Comparison of ENCODE assay signal across 16 mouse cellular contexts in genomic region chr1:133239121-133239812, GRCm38 (mm10).
DNase-seq lines count a peak whose midpoint lies in the region; ATAC-seq lines count a peak whose summit lies in the region.
"Had no signal": no experiment of that assay in that cellular context is flagged by ENCODE, and none has a peak within 500 bp of the region (broad histone marks: within the 10 kb centered on the region; RNA-seq: fewer than 3 reads in every experiment).

No protein-coding gene starts in this region.

- H3K4me3 ChIP-seq in kidney, embryonic 15.5 days (replicated peaks): no peak overlapping the region
- H3K4me3 ChIP-seq: erythroblast, embryonic 14.5 days; limb, embryonic 10.5 days; megakaryocyte, embryonic 14.5 days; neural tube, embryonic 12.5 days had no signal

- peak overlapping the region; percentile 56 for H3K27ac ChIP-seq in kidney, embryonic 15.5 days
- H3K27ac ChIP-seq: neural tube, embryonic 12.5 days had no signal

- peaks cover 57% of the 10 kb centered on the region for H3K4me1 ChIP-seq in kidney, embryonic 15.5 days

- 54% methylated on average over 6 of the region's 6 CpGs for WGBS in kidney, embryonic 15.5 days

- DNase-seq in kidney, adult 11 months: no peak
- DNase-seq in 3T3-L1 (ENCODE audit: low read depth, low spot score): peak; percentile 40
- DNase-seq in NIH3T3 (ENCODE audit: low read depth): peak; percentile 14
- DNase-seq in kidney, postnatal 10 days: peak; percentile 57
- no peak for DNase-seq in retina, postnatal 1 day
- no peak for DNase-seq in adrenal gland, adult 18-20 months (ENCODE audit: low spot score in 2 of 2)
- DNase-seq: adrenal gland, adult 2 months; cerebellum, adult 11-12 months; gastrocnemius, postnatal 14 days; thymus, postnatal 14 days had no signal

- no peak overlapping the region for H3K4me2 ChIP-seq in kidney, embryonic 15.5 days
- H3K4me2 ChIP-seq: neural tube, embryonic 12.5 days had no signal

- H3K9ac ChIP-seq in kidney, embryonic 15.5 days: no peak overlapping the region
- H3K9ac ChIP-seq: neural tube, embryonic 12.5 days had no signal

- H3K9me3 ChIP-seq in kidney, embryonic 15.5 days (replicated peaks): no peaks in the 10 kb centered on the region
- H3K9me3 ChIP-seq: limb, embryonic 10.5 days; neural tube, embryonic 12.5 days had no signal

- H3K27me3 ChIP-seq in kidney, embryonic 15.5 days: peaks cover 3% of the 10 kb centered on the region; the same call in 1 of the 2 replicates
- H3K27me3 ChIP-seq: neural tube, embryonic 12.5 days had no signal

- no peak for ATAC-seq in kidney, embryonic 15.5 days (replicated peaks; ENCODE audit: low FRiP score)
- ATAC-seq: inflammation-experienced regulatory T-cells, adult 6 months had no signal

- H3K36me3 ChIP-seq in kidney, embryonic 15.5 days: no peaks in the 10 kb centered on the region
- H3K36me3 ChIP-seq: limb, embryonic 10.5 days; neural tube, embryonic 12.5 days had no signal

Comparison
In these comparisons a context has a peak if more than half of its experiments do, and no peak if none do; other contexts are left out.
1. DNase-seq: peak in 3T3-L1 (single experiment), NIH3T3 (single experiment) and kidney, postnatal 10 days (single experiment); none in kidney, adult 11 months (single experiment), retina, postnatal 1 day (single experiment) and adrenal gland, adult 18-20 months (0 of 2).